Mouse (Mus musculus): ENCODE measurements around the gene Rnf40.

The Rnf40 gene

DNA sequence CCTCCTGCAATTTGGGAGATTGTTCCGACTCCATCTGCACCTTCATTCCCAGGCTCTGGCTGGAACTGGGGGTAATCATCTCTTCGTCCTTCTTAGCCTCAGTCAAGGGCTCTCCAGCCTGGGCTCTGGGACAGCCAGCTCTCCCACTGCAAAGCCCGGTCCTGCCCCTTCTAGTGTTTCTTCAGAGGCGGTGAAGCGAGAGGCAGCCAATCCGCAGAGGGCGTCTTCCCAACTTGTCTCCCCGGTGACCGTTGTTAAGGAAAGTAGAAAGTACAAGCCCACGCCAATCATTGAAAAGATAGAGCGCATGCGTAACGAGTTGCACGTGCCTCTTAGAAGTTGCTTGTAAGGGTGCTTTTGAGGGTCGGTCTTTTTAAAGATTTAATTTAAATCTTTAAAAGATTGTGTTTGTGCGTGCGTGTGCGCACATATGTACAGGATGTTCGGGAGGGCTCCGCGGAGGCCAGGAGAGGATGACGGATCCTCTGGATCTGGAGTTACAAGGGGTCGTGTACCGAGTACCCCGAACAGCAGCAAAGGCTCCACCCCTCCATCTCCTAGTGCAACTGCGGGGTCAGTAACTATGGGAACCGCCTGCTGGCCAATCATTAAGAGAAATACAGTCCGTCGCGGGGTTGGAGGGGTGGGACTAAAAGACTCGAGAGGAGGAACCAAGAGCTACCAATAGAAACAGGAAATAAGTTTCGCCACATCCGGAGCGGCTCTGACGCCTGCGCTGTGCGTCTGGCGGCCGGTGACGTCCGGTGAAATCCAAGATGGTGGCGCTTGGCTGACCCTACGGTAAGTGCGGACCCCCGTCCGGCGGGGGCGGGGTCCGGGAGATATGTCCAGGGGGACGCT lies at the start of gene Rnf40, which contains the start of gene Ccdc189:
TSS of gene Rnf40 (plus strand) at position 757 of the 861 bp plus-strand sequence.
TSS of gene Ccdc189 (minus strand) at position 585 of the 861 bp plus-strand sequence.
- peak; percentile 88 for DNase-seq (ENCODE audit: low spot score)

DNA sequence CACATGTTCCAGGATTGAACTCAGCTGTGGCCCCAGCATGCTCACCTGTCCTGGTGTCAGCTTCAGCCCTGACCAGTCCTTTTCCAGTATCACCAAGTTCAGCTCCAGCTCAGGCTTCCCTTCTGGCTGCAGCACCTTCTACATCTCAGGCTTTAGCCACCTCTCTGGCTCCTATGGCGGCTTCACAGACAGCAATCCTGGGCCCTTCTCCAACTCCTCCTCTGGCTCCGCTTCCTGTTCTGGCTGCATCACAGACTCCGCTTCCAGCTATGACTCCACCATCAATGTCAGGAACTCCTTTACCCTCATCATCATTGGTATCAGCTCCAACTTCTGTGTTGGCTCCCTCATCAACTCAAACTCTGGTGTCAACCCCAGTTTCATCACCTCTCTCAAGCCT lies 46.9 kb upstream of the Rnf40 start:
- DNase-seq (ENCODE audit: low spot score) = no peak

DNA sequence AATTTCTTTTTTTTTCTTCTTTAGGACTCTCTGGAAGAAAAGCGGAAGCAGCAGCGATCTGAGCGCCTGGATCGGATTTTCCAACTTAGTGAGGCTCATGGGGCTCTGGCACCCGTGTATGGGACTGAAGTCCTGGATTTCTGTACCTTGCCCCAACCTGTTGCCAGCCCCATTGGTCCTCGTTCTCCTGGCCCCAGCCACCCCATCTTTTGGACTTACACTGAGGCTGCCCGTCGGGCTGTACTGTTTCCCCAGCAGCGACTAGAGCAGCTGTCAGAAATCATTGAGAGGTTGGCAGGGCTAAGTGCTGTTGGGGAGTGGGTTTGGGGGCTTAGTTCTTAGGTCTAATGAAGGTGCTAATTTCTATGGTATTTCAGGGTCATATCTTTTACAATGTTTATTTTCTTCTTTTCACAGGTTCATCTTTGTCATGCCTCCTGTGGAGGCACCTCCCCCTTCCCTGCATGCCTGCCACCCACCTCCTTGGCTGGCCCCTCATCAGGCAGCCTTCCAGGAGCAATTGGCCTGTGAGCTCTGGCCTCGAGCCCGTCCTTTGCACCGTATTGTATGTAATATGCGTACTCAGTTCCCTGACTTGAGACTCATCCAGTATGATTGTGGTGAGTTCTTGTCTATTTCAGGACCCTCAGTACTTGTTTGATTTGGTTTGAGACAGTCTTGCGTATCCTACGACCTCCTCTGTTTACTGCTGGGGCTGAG lies 39.3 kb upstream of the Rnf40 start:
- DNase-seq (ENCODE audit: low spot score) = no peak

DNA sequence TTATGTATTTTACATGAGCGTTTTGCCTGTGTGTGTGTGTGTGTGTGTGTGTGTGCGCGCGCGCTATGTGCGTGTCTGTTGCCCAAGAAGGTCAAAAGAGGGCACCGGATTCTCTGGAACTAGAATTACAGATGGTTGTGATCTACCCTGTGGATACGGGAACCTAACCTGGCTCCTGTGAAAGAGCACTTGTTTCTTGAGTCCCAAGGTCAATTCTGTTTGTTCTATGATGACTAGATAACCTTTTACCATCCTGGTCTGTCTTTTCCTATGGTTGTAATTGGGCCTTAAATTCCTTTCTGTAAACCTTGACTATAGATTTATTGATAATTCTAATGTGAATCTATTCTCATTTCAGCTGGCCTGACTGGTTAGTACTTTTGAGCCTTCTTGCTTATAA lies 37.0 kb upstream of the Rnf40 start:
- no peak for DNase-seq (ENCODE audit: low spot score)

DNA sequence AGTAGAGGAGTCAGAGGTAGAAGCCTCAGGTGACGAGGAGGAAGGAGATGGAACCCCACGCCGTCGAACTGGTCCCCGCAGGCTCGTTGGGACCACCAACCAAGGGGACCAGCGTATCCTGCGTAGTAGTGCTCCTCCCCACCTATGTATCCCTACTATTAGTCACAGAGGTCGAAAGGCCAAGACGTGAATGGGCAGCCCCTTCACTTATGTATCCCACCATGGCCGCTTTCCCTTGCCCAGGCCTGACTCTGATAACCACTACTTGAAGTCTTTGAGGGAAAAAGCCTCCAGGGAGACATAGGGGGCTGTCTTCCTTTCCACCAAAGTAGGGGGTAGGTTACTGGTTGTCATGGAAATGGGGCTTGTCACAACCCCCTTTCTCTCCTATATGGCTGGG lies 28.0 kb upstream of the Rnf40 start:
- DNase-seq (ENCODE audit: low spot score) = no peak

DNA sequence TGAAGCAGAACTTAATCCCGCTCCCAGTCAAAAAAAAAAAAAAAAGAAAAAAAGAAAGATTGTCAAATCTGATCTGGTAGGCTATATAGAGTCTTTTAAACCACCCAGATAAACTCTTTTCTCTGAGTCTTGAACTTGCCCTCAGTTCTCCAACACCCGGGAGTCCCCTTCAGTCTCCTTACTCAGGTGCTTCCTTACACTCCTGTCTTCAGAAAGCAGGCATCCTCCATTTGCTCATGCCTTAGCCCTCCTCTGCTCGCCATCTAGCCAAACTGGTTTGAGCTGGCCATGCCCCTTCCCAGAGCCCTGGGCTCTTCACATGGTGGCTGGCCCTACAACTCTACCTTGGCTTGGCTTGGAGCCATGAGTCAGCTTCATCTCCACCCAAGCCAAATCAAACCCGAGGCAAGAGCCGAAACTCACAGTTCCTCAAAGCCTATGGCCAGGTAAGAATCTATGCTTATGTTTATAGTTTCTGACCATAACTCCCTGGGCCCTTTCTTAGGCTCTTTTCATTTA lies 27.2 kb upstream of the Rnf40 start, which contains the start of gene Tmem265:
TSS of gene Tmem265 (plus strand) at position 51 of the 519 bp plus-strand sequence.
- DNase-seq (ENCODE audit: low spot score) = no peak

DNA sequence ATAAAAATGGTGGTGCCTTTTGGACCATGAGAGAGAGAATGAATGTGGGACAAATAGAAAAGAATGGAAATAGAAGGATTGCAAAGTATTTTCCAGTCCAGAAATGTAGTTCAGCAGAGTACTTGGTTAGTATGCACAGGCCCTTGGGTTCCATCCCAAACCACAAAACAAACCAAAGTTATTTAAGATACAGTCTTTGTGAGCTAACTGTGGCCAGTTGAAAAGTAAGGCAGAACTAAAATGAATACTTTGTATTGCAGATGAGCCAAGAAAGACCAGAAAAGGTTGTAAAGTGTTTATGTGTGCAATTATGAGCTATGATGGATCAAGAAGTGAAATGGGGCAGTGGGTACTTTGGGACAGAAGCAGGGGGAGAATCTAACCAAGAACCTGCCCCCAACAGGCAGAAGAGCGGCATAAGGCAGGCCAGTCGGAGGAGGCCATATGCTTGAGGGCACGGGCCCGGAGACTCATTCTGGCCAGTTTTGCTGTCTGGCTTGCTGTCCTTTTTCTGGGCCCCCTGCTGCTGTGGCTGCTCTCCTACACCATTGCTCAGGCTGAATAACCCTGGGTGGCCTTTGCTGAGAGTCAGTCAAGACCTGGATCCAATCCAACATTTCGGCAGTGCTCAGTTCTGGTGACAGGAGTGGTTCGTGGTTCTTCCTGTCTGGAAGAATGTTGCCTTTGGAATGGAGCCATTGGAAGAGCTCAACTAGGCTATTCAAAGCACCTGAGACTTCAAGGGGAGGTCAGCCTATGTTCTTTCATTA lies 24.0 kb upstream of the Rnf40 start:
- DNase-seq (ENCODE audit: low spot score) = no peak

DNA sequence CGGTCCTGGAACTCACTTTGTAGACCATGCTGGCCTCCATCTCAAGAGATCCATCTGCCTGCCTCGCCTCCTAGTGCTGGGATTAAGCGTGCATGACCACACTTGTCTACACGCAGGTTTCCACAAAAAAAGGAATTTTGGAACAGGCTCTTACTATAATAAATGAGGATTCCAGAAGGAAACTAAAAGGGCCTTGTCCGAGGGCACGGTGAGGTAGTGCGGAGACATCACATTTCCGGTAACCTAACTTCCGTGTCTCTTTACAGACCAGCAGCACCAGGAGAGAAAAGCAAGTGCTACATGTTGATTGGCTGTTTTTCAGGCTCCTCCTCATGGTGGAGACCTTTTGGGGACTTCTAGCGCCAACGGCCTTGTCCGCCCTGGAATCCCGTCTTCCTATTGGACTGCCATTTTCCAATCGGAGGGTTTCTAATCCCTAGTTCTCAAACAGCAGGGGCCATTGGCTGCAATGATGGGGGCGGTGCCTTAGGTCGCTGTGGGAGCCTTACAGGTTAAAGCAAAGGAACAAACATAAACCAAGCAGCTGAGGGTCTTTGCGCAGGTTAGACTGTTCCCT lies 15.6 kb upstream of the Rnf40 start, which contains the start of gene Phkg2:
TSS of gene Phkg2 (plus strand) at position 446 of the 577 bp plus-strand sequence.
- DNase-seq (ENCODE audit: low spot score) = peak; percentile 87

DNA sequence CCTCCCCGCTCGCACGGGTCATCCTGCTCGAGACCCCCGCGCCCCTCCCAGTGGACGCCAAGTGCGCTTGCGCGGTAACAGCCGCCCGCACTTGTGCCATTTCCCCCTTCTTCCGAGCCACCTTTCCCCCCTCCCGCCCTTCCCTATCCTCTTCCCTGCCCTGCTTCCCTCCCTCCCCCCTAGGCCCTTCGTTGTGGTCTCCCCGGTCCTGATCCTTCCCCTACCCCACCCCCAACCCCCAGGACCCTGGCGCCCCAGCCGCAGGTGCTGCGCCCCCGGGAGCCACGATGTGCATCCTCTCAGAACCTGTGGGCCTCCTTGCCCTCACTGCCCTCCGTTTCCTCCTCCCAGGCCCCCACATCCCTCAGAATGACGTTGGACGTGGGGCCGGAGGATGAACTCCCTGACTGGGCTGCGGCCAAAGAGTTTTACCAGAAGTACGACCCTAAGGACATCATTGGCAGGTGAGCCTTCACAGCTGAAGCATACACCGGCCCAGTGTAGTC lies 15.0 kb upstream of the Rnf40 start:
- DNase-seq (ENCODE audit: low spot score) = no peak

DNA sequence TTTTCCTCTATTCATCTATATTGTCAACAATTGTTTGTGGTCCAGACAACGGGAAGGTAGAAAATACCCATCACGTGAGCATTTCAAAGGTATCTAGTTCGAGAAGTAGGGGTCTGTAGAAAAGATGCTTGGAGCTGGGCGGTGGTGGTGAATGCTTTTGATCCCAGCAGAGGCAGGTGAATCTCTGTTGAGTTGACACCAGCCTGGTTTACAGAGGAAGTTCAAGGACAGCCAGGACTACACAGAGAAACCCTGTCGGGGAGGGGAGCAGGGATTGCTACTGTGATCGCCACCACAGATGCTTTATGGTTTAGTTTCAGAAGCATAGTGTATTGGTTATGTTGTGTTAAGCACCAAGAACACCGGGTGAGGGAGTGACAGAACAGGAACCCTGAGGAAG lies 14.5 kb upstream of the Rnf40 start:
- no peak for DNase-seq (ENCODE audit: low spot score)

DNA sequence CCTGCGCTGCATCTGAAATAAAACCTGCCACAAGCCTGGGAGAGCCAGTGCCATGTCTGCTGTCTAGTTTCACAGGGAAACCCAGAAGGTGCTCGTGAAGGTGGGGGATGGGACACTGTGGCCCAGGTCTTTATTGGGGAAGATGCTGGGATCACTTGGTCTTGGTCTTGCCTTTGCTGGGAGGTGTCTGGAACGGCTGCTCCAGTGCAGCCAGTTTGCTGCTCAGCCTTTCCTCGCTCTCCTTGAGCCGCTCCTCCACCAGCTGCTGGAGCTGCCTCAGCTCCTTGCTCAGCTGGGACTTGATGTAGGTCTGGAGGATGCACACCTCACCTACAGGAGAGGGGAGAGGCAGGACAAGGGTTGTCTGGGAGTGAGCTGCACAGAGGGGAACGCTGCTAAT lies 5.3 kb upstream of the Rnf40 start:
- DNase-seq (ENCODE audit: low spot score) = no peak

DNA sequence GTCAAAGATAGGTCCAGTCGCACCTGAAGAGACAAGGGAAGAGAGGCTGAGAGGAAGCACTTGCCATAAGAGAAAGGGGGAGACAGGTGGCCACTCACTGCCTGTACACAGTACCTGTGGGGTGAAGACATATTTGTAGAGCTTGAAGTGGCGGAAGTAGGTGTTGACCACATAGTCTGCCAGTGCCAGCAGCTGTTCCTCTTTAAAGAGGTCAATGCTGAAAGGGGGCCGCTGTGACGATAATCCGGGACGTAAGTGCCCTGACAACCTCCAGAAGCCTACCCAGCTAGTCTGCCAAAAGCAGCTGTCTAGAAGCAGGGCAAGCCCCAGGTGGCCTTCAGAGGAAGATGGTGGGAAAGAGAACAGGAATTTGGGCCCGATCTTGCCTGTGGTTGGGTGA lies 3.5 kb upstream of the Rnf40 start:
- no peak for DNase-seq (ENCODE audit: low spot score)

DNA sequence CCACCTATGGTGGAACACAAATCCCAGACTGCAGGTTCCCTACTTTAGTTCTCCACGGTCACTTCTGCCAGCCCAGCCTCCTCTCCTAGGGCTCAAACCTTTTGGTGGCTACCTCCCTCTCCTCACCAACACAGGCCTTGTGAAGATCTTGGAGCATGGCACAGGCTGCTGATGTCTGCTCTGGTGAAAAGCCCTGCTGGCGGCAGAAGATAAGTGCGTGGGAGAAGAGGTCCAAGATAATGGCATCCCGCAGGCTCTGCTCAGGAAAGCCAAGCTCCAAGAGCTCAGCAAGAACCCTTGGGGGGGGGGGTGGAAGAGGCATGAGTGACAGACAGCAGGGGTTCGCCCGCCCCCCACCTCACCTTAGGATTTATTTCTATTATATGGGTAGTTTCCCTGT lies 2.4 kb upstream of the Rnf40 start:
- DNase-seq (ENCODE audit: low spot score) = no peak

DNA sequence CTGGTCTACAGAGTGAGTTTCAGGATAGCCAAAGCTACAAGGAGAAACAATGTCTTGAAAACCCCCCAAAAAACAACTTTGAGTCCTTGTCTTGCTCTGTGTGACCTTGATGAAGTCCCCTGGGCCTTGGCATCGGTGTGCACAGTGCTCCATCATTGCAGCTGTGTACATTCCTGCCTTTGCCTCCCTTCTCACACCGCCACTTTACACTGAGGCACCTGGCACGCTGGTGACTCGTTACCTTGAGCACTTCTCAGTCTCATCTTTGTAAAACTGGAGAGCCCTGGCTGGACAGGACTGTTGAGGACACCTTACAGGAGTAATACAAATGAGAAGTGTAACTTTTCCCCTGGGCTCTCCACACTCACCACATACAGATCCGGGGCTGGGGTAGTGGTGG lies 1.4 kb upstream of the Rnf40 start:
- DNase-seq (ENCODE audit: low spot score) = no peak

DNA sequence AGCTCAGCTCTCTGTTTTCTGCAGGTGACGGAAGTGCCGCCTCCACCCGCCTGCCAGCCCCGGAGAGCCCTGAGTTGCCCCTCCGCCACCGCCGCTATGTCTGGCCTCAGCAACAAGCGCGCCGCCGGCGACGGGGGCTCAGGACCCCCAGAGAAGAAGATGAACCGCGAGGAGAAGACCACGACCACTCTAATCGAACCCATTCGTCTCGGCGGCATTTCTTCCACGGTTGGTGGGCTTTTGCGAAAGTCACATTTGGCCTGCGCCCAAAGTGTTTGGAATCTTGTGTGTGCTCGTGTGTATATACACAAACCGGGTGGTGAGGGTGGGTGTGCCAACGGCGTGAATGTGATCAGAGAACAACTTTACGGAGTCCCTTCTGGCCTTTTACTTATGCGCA lies 334 bp downstream of the Rnf40 start:
- DNase-seq (ENCODE audit: low spot score) = no peak

DNA sequence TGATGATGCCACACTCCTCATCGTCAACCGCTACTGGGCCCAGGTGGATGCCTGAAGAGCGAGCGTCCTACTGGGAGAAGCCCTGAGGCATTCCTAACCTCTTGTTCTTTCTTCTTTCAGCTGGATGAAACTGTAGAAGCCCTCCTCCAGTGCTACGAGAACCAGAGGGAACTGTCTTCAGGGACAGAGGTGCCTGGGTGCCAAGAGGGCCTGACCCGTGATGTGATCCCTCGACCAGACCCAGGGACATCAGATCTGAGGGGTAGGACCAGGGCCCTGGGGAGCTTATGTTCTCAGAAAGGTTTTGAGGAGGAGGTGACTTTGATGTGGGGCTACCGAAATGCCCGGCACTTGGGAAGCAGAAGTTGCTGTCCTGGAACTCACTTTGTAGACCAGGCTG lies 1.1 kb downstream of the Rnf40 start:
- DNase-seq (ENCODE audit: low spot score) = no peak

DNA sequence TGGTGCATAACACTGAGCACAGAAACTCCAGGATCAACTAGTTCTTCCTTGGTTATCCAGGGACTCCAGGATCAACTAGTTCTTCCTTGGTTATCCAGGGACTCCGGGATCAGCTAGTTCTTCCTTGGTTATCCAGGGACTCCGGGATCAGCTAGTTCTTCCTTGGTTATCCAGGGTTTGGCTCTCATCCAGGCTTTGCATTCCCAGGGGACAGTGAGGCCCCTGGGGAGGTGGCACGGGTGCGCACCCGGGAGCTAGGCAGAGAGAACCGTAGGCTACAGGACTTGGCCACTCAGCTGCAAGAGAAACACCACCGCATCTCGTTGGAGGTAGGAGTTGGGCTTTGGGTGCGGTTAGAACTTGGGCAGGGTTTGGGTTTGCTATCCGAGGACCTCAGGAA lies 2.5 kb downstream of the Rnf40 start:
- DNase-seq (ENCODE audit: low spot score) = no peak

DNA sequence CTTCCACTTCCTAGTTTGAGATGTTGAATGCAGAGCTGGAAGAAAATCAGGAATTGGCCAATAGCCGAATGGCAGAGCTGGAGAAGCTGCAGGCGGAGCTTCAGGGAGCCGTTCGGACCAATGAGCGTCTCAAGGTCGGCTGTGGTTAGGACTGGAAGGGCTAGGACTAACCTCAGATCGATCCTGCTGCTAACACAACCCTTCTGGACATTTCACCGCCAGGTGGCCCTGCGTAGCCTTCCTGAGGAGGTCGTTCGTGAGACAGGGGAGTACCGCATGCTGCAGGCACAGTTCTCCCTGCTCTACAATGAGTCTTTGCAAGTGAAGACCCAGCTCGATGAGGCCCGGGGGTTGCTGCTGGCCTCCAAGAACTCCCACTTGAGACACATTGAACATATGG lies 4.0 kb downstream of the Rnf40 start:
- DNase-seq (ENCODE audit: low spot score) = no peak

DNA sequence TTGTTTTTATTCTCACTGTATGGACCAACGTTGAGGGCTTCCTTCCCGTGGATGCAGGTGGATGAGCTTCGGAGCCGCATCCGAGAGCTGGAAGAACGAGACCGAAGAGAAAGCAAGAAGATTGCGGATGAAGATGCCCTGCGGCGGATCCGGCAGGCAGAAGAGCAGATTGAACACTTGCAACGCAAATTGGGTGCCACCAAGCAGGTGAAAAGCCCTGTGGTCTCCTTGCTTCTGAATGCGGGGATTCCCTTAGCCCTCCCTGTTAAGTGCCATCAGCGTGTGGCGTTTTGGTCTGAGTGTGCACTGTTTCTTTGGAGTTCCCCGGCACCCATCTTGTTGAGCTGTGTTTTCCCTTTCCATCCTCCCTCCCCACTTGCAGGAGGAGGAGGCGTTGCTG lies 8.2 kb downstream of the Rnf40 start:
- DNase-seq (ENCODE audit: low spot score) = no peak

DNA sequence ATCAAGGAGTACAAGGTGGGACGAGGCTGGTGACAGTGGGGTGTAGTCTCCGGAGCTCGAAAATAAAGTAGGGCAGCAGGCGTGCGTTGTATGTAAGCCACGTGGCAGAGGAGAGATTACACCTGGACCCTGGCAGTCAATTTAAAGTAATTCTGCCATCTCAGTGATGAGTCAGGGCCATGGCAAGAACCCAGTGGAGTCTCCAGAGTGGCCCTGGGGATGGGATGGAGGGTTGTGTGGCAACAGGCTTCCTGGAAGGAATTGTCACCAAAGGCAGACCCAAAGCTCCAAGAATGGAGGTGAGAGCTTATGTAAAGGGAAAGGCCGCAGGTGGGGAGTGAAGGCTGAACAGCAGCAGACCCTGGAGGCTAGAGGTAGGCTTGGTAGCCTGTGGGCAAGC lies 12.0 kb downstream of the Rnf40 start:
- DNase-seq (ENCODE audit: low spot score) = no peak

DNA sequence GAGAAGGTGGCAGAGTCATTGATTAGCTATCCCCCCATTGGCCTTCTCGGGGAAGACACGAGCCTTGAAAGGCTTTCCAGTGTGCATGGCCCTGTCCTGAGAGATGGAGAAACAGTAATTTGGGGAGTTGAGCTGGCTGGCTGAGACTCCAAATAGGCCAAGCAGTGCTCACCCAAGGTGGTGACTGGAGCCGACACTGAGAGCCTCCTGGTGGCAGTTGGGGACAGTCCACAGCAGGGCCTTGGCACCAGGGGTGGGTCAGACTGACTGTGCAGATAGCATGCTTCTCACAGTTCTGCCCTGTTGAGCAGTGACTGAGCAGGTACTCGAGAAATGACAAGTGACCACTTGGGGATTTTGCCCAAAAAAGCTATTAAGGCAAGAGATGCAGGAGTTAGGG lies 13.2 kb downstream of the Rnf40 start:
- DNase-seq (ENCODE audit: low spot score) = no peak

DNA sequence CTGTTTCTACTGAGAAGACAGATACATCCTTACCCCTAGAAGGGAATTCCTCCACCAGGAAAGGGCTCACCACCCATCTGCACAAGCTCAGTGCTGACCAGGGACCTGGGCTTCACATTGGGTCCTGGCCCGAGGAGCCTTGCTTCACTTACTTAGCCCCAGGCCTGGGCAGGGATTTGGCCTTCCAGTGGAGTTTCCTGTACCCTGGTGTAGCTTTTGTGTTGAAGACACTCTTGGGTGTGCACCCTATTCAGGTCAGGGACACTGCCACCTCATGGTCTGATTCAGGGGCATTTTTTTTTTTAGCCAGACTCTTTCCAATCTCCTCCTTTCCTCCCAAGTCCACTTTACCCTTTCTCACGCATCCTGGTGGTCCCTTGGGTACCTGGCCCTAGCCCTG lies 14.3 kb downstream of the Rnf40 start:
- no peak for DNase-seq (ENCODE audit: low spot score)
